Mouse (Mus musculus): Measurements from ENCODE around the gene Adcy7.
A peak's percentile ranks its signal among the peaks of the same experiment; 100 is the strongest.

The Adcy7 gene

DNA sequence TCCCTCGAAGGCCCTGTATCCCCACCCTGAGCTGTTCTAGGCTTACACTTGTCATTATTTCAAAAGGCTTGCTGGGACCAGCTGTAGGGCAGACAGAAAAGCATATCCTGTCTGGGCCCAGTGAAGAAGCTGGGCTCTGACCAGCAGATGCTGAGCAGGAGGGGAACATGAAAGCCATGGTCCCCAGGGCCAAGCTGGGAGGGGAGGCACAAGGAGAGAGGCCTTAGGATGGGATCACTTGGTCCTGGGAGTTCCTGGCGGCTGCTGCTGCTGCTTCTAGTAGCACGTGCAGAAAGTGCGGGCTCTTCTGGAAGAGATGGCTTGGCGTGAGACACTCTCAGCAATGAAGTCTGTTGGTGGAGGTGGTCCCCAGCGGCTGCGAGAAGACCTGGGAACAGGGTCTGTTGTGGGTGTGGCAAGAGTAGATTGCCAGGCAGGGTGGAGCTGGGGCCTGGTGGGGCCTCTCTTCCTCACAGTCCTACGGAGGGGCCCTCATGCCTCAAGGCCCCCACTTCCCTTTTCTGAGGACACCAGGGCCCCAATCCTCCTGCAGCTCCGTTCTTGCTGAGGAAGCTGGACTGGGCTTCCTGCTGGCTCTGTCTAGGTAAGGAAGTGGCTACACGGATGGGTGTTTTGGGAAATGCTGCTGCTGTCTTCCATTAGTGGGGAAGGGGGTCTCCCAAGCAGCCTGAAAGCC, 27.9 kb downstream of the Adcy7 start:
- no peak for DNase-seq (ENCODE audit: low read depth, low spot score)

DNA sequence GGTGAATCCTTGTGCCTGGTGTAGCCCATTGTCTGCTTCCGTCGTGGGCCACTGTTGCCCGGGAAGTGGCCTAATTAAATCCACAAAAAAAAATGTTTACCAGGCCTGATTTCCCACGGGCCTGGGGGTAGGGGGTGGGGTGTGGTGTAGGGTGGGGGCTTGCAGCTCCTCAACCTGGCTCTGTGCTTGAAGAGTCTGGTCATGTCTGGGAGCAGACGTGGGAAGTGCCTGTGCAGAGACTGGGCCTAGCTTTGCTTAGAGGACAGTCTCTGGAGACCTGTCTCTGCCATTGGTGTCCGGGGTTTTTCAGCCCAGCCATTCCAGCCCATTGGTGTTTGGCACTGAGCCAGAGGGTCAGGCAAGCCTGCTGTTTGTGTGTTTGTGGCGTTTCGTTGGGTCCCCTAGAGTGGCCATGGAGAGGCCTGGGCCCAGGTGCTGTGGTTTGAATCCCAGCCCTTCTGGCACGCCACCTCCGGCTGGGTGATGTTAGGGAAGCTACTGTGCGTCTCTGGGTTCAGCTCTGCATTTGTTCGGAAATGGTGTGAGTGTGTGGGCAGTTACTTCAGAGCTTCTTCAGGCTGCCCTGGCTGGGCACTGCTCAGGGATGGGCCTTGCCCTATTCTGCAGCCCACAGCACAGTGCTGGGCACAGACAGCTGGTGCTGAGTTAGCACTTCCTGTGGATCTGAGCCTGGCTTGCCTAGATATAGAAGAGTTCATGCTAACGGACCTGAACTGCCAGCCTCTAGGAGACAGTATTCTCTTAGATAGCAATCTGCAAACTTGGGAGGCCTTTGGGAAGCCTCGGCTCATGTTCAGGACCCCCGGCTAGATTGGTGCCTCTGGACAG, 29.6 kb downstream of the Adcy7 start:
- no peak for DNase-seq (ENCODE audit: low read depth, low spot score)

DNA sequence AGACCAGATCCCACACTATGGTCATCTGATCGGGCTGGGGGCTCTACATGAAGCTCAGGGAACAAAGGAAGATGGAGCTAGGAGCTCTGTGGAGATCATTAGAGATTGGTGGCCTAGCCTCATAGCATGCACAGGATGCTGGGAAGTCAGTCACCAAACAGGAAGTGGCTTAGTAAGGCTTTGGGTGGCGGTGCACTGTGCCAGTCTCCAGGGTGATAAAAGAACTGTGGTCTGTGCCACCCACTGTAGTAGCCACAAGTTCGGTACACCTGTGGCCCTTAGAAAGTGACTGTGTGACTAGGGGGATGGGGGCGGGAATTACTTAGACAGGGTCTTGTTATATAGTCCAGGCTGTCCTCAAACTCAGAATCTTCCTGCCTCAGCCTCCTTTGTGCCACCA, 33.6 kb downstream of the Adcy7 start:
- DNase-seq (ENCODE audit: low read depth, low spot score) = no peak

DNA sequence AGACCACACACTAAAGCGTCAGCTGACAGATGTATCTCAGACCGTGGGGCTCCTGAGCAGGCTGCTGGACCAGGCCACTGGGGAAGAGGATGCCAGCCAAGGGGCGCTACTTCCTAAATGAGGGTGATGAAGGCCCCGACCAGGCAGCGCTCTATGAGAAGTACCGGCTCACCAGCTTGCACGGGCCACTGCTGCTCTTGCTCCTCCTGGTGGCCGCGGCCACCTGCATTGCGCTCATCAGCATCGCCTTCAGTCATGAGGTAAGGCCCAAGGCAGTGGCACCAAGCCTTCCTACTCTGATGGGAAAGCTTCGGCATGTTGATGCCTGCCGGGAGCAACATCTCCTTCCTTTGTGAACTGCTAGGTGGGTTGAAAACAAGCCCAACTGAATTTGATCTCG, 34.3 kb downstream of the Adcy7 start:
- DNase-seq (ENCODE audit: low read depth, low spot score) = no peak

DNA sequence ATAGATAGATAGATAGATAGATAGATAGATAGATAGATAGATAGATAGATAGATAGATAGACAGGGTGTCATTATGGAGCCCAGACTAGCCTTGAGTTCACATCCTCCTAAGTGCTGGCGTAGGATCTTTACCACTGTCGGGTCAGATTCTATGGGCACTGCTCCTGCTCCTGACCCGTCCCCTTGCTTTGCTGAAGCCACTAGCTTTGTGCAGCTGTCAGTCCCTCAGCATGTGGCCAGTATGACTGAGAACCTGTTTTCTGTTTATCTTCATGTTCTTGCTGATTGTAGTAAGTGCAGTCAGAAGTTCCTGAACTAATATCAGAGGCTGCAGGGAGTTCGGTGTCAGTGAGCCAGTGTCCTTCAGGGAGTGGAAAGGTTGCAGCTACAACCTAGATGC, 35.5 kb downstream of the Adcy7 start:
- DNase-seq (ENCODE audit: low read depth, low spot score) = no peak

DNA sequence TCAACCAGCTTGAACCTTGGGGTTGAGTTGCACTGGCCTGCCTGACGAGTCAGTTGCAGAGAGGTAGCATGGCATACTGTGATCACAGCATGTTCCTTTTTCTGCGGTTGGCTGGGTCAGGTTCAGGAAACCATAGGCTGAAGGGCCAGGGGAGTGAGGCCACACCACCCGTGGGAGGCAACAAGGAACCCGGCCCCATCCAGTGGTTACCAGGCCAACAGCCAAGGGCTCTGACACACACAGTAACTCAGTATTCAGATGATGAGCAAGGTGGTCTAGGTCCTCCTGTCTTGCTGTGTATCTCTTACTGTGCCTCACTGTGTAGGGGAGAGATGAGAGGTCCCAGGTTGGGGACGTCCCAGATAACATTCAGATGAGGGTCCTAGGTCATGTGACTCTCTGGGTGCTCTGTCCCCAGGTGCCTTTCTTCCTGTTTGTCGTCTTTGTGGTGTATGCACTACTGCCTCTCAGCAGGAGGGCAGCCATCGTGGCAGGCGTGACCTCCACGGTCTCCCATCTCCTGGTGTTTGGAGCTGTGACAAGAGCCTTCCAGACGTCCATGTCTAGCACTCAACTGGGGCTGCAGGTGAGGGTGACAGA, 37.2 kb downstream of the Adcy7 start:
- DNase-seq (ENCODE audit: low read depth, low spot score) = no peak

DNA sequence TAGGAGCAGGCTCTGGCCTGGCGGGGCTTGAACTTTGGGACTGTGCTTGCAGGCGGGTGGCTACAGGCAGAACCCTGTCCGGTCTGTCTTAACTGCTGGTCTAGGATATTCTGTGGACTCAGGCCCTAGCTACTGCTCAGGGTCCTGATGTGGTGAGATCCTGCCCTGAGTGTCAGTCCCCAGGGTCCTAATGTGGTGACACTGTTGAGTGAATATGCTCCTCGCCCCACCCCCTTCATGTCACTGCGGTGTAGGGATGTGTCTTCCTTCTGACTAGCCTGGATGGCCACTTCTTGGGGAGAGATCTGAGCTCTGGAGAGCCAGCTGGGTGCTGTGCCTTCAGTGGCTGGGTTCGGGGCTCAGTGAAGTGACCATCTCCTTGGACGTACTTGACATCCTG, 37.7 kb downstream of the Adcy7 start:
- DNase-seq (ENCODE audit: low read depth, low spot score) = no peak

DNA sequence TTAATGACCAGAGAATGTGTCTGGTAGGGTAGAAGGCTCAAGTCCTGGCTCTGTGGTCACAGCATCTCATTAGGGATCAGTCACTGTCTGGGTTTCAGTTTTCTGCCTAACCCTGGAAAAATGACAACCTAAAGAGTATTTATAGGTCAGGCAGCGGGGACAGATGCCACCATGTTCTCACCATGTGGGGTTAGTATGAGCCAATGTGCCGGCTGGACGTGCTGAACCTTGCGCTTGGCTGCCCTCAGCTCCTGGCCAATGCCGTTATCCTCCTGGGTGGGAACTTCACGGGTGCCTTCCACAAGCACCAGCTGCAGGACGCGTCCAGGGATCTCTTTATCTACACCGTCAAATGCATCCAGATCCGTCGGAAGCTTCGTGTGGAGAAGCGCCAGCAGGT, 38.1 kb downstream of the Adcy7 start:
- peak; percentile 65 for DNase-seq (ENCODE audit: low read depth, low spot score)

DNA sequence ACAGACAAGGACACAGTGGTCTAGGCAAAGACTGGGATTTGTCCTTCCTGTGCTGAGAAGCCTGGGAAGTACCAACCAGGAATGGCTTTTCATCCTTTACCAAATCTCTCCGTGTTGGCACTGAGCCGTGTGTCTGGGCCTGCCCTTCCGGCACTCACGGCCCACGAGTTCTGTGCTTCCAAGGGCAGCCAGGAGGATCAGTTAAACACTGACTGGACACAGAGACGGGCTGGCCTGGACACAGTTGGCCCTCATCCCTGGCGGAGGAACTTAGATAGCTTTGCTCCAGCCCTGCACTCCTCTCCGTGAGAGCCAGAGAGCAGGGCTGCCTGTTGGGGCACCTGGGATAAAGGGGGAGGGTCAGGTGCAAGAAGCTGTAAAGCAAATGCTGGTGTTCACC, 40.8 kb downstream of the Adcy7 start:
- DNase-seq (ENCODE audit: low read depth, low spot score) = peak; percentile 85

DNA sequence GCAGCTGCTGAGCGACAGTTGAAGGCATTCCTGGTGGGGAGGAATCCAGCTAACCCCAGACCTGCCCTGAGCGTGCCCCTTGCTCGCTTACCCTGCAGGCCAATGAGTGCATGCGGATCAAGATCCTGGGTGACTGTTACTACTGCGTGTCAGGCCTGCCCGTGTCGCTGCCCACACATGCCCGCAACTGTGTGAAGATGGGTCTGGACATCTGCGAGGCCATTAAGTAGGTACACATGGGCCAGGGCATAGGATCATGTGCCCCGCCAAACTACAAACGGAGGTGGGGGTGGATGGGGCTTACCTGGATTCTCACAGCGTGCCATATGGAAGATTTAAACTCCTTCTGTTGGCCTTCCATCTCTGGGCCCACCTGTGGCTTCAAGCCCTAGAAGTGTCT, 41.8 kb downstream of the Adcy7 start:
- no peak for DNase-seq (ENCODE audit: low read depth, low spot score)

DNA sequence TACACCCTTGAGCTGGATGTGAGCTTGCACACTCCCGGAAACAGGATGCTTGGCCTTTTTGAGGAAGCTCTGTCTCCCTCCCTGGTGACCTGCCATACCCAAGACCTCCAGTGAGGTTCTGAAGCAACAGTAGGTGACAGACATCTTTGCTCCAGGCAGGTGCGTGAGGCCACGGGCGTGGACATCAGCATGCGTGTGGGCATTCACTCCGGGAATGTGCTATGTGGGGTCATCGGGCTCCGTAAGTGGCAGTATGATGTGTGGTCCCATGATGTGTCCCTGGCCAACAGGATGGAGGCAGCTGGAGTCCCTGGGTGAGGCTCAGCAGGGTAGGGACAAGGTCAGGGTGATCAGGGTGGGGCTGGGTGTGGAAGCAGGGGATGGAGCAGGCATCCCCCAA, 43.1 kb downstream of the Adcy7 start:
- no peak for DNase-seq (ENCODE audit: low read depth, low spot score)

DNA sequence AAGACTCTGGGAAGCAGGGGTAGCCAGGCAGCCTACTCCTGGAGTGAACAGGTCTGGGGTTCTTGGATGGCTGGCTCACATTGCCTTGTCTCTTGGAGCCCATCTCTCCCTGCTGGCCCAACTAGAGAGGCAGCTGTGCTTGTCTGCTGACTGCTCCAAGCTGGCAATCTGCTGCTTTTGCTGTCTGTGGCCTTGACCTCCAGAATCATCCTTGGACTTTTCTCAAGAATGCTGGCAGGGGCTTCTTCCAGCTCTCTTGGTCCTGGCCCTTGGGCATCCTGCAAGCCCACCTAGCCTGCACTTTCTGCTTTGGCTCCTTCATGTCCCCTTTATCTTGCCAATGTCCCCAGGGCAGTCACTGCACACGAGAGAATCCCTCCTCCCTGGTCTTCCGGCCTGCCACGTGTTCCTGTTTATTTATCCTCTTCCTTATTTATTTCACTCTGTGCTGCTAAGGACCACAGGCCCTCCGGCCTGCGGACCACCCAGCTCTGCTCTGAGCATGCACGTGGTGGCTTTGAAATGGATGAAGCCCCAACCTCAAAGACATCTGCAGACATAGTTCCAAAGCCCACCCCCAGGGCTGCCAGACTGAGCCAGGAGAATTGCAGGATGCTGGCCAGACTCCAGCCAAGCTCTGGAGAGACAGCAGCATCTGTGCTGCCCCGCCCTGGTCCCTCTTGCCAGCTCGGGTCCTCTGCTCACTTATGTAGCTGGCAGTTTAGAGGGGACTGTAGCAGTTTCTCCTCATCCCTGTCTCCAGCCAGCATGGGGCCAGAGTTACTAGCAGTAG, 44.1 kb downstream of the Adcy7 start:
- DNase-seq (ENCODE audit: low read depth, low spot score) = peak; percentile 69

DNA sequence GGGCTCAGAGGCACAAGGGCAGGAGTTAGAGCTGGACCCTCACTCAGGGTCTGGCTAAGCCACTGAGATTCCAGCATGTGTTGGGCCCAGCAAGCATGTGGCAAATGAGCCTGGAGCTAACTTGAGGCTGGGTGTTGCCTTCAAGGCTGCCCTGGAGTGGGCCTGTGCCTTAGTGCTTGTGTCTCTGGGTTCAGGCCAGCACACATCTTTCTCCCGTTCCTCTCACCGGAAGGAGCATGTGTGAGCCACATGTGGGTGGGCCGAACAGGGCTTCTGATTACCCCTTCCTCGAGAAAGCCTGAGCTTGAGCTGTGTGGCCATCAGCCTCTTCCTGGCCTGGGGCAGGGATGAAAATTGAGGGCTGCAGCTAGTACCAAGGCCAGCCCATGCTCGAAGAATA, 45.1 kb downstream of the Adcy7 start:
- DNase-seq (ENCODE audit: low read depth, low spot score) = no peak

DNA sequence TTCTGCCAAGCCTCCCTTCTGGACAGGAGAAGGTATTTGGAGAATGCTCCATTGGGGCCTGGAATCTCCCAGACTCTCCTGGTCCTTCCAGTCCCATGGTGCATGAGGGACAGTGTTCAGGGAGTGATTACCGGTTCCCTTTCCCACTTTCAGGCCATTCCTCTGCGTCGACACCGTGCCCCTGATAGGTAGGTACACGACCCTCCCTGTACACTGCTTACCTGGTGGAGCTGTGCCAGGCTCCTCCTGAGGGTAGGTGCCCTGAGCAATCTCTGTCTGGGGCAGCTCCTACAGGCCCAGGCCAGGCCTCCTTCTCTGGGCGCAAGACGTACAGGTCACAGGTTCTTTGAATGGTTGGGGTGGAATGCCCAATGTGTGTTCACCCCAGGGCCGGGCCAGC, 45.9 kb downstream of the Adcy7 start:
- no peak for DNase-seq (ENCODE audit: low read depth, low spot score)

DNA sequence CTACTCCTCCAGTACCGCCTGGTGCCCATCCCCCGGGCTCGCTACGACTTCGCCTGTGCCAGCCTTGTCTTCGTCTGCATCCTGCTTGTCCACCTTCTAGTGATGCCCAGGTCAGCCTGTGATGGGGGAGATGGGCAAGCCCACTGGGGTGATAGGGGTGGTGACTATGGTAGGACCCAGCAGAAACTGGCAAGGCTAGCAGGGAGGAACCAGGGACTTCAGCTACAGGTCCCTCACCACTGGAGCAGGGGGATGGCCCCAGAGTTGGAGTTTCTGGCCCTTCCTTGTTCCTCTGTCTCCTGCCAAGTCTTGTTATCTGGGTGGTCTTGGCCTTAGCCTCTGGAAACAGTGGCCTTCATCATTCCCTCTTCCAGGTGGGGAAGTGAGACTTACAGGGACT, 47.9 kb downstream of the Adcy7 start:
- no peak for DNase-seq (ENCODE audit: low read depth, low spot score)

DNA sequence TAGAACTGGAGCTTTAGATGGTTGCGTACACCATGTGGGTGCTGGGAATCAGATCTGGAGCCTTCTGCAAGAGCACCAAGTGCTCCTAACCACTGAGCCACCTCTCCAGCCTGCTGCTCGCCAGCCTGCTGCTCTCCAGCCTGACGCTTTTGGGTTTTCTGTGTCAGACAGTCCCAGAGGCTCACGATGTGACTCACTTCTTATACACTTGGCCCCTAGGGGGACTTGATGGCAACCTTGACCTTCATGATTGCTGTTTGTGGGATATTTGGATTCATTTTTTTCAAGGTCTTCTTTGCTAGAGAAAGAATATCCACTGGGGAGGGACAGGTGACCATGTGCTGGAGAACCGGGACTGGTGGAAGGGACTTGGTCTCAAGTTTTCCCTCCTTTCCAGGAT, 49.2 kb downstream of the Adcy7 start:
- DNase-seq (ENCODE audit: low read depth, low spot score) = no peak

DNA sequence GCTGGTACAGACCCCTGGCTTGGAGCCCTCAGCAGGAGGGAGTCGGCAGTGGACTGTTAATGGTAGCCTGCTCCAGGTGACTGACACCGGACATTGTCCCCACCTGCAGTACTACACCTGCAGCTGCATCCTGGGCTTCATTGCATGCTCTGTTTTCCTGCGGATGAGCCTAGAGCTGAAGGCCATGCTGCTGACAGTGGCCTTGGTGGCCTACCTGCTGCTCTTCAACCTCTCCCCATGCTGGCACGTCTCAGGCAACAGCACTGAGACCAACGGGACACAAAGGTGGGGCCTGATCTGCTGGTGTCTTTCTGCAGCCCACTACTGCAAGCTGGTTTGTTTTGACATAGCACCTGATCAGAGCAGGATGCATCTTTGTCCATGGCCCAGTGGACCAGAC, 51.3 kb downstream of the Adcy7 start:
- DNase-seq (ENCODE audit: low read depth, low spot score) = no peak

DNA sequence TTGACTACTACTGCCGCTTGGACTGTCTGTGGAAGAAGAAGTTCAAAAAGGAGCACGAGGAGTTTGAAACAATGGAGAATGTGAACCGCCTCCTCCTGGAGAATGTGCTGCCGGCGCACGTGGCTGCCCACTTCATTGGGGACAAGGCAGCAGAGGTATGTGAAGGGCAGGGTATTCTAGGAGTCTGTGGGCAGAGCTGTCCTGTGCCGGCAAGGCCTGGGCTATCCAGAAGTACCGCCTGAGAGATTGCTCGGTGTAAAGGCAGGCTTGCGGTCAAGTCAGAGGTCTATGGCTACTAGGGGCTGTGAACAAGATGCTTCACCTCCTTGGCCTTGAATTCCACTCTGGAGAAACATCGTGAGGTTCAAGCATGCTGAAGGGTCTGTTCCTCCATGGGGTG, 52.6 kb downstream of the Adcy7 start:
- no peak for DNase-seq (ENCODE audit: low read depth, low spot score)

DNA sequence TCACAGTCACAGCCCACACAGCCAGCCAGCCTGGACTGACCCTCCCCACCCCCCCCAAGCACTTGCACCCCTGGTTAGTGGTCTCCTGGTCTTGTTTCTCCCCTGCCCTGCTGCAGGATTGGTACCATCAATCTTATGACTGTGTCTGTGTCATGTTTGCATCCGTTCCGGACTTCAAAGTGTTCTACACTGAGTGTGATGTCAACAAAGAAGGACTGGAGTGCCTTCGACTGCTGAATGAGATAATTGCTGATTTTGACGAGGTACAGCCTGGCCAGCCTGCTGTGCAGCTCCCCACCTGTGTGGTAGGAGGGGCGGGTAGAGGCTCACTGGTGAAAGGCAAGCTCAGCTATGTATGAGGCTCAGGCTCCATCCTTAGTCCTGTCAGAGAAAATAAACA, 53.0 kb downstream of the Adcy7 start:
- no peak for DNase-seq (ENCODE audit: low read depth, low spot score)

DNA sequence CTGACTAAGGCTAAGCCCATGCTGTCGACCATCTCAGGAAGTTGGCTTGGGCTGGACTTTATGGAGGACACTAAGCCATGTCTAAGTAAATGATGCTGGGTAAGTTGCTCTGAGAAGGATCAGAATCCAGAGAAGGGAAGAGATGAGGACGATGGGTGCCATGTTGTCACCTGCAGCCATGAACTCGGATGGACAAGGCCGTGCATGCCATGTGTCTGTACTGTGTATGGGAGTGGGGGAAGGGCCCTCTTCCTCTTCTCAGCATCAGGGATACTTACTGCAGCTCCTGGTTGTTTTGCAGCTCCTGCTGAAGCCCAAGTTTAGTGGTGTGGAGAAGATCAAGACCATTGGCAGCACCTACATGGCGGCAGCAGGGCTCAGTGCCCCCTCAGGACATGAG, 53.6 kb downstream of the Adcy7 start:
- no peak for DNase-seq (ENCODE audit: low read depth, low spot score)

DNA sequence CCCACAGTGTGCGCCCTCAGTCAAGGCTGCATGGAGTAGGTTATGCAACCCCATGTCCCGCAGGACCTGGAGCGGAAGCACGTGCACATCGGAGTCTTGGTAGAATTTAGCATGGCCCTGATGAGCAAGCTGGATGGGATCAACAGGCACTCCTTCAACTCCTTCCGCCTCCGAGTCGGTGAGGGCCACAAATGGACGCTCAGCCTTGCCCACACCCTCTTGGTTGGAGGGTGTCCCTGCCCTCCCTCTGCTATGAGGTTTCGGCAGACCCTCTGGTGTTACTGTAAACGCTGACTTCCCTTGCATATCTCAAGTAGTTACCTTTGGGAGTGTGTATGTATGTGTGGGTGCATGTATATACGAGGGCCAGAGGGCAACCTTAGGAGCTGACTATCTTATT, 54.1 kb downstream of the Adcy7 start:
- DNase-seq (ENCODE audit: low read depth, low spot score) = no peak

DNA sequence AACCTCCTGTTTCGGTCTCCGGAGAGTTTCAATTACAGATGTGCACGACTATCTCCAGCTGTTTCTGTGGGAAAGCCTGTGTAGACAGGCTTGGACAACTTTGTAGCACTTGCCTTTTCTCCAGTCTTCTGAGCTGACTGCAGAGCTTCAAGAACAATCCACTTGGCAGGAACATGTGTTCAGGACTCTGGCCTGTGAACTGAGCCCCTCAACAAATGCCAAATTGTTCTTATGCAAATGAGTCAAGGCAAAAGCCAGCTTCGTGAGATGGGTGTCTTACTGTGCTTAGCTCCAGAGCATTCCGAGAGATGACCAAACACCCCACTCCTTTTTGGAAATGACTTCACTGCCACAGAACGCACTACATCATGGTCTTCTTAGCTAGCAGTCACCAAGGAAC, 56.5 kb downstream of the Adcy7 start:
- peak; percentile 54 for DNase-seq (ENCODE audit: low read depth, low spot score)
